Mouse (Mus musculus): ENCODE data around the gene Tcf7l2.

DNA sequence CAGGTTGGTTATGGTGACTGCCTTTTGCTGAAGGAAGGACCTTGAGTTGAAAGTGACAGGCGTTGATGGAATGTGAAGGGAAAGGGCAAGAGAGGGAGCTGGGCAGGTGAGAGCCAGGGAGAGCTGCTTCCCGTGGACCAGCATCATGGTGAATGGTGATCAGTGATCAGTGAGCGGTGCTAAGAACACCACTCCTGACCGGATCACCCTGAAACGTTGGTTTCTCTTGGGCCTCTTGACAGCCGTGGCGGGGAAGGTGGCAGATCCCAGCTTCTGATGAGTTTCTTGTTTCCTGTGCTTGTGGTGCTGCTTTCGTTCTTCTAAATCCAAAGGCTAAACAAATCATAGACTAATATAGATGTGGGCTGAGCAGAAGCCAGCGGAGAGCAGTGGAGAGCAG lies 13.8 kb downstream of the Tcf7l2 start:
- TF ChIP-seq CTCF (IDR thresholded peaks at IDR 0.05; ENCODE audit: low read depth): no peak
- TF ChIP-seq EP300 (IDR thresholded peaks at IDR 0.05; ENCODE audit: low read depth): no peak

All from liver, embryonic 14.5 days (tissue).